Mouse (Mus musculus) midbrain, embryonic 14.5 days (tissue): ENCODE data around the gene Camk1d. TPM values are rescaled to one million over a fixed set of nuclear protein-coding genes. Genes with fewer than 3 reads are reported as not detected.
"Not testable (repeated sequence)": the region's sequence is repeated elsewhere in the genome, so short reads cannot be mapped to it uniquely, and the experiment has no call there.

Experiments used
- ATAC-seq: fragments of 200-750 bp; cut with Nextera tagmentation; 2 replicates; pipeline ENCODE4 v1.8.0; 2017; ENCODE audit warnings: moderate number of reproducible peaks, moderate library complexity; ENCODE audit not compliant: low FRiP score, low TSS enrichment
- DNase-seq: peaks from one replicate; pipeline ENCODE4 v3.0.0-alpha.2; 2015
- H3K27ac ChIP-seq: fragments of 300-500 bp; sonication (generic); replicated peaks from 2 replicates; pipeline ENCODE4 v1.5.1; 2014; ENCODE audit warnings: mild to moderate bottlenecking, low read depth, low read length, moderate library complexity
- H3K27me3 ChIP-seq: fragments of 300-500 bp; sonication (generic); 2 replicates; pipeline ENCODE4 v1.6.1; 2014; ENCODE audit warnings: low read length, control low read depth, mixed read lengths; ENCODE audit not compliant: control insufficient read depth, insufficient read depth
- H3K36me3 ChIP-seq: fragments of 300-500 bp; sonication (generic); 2 replicates; pipeline ENCODE4 v1.6.1; 2014; ENCODE audit warnings: low read length, control low read depth; ENCODE audit not compliant: control insufficient read depth, insufficient read depth
- H3K4me1 ChIP-seq: fragments of 300-500 bp; sonication (generic); 2 replicates; pipeline ENCODE4 v1.6.1; 2014; ENCODE audit warnings: mild to moderate bottlenecking, antibody characterized with exemption, low read length, control low read depth; ENCODE audit not compliant: control insufficient read depth, insufficient read depth
- H3K4me2 ChIP-seq: fragments of 300-500 bp; sonication (generic); 2 replicates; pipeline ENCODE4 v1.6.1; 2014; ENCODE audit warnings: mild to moderate bottlenecking, low read length, moderate library complexity
- H3K4me3 ChIP-seq: fragments of 300-500 bp; sonication (generic); replicated peaks from 2 replicates; pipeline ENCODE4 v1.5.1; 2014; ENCODE audit warnings: low read depth, low read length
- H3K9ac ChIP-seq: fragments of 300-500 bp; sonication (generic); replicated peaks from 2 replicates; pipeline ENCODE4 v1.6.1; 2014; ENCODE audit warnings: mild to moderate bottlenecking, low read length, moderate library complexity
- H3K9me3 ChIP-seq: fragments of 300-500 bp; sonication (generic); 2 replicates; pipeline ENCODE4 v1.6.1; 2016; ENCODE audit warnings: low read length, control low read depth, mixed read lengths; ENCODE audit not compliant: control insufficient read depth
- WGBS: fragments of 180-500 bp; shearing (Covaris S2); extraction: QIAGEN DNeasy Blood & Tissue Kit; methylation state at CpG from one replicate; pipeline ENCODE4 v1.1.7; 2014; 5-methylcytosine and 5-hydroxymethylcytosine counted together
- polyA plus RNA-seq: library from polyadenylated mRNA; unstranded; fragments of >200 nt; fragmentation: Nextera tagmentation; extraction: Ambion mirVana; gene quantifications from 2 replicates; pipeline ENCODE4 v1.2.1, GENCODE M21; 2014

Gene Camk1d
- polyA plus RNA-seq, 1 experiment from 2014 or later, result 6.0 TPM

DNA sequence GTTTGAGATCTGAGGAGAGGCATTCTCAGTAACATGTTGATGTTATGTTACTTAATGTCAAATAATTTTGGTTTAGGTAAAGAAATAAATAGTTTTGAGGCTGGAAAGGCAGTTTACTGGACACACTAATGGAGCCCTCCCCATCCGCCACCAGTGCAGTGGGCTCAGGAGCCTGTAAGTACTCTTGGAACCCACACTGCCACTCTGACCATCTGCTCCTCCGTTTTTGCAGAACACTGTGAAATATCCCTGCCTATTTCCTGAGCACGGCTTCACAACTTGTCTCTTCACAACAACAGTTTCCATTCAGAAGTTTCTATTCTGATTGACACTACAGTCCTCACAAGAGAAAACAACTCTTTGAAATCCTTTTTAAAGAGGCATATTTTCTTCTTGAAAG, 173.4 kb downstream of the Camk1d start:
- H3K27me3 ChIP-seq, result no peaks in the 10 kb centered on the region
- no peak overlapping the region for H3K4me3 ChIP-seq
- H3K4me2 ChIP-seq, result no peak overlapping the region
- no peaks in the 10 kb centered on the region for H3K4me1 ChIP-seq
- DNase-seq, result no peak
- ATAC-seq, result no peak
- H3K27ac ChIP-seq, result no peak overlapping the region
- no peak overlapping the region for H3K9ac ChIP-seq
- no peaks in the 10 kb centered on the region for H3K36me3 ChIP-seq
- 83% methylated on average over 3 of the region's 3 CpGs for WGBS
- H3K9me3 ChIP-seq, result no peaks in the 10 kb centered on the region

DNA sequence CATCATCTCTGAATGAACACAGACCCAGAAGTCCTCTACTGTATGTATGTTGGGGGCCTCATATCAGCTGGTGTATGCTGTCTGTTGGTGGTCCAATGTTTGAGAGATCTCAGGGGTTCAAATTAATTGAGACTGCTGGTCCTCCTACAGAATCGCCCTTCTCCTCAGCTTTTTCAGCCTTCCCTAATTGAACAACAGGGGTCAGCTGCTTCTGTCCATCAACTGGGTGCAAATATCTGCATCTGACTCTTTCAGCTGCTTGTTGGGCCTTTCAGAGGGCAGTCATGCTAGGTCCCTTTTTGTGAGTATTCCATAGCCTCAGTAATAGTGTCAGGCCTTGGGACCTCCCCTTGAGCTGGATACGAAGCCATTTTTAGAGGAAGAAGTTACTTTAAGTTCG, 174.4 kb downstream of the Camk1d start:
- not testable (repeated sequence) for ATAC-seq, H3K4me3 ChIP-seq, H3K36me3 ChIP-seq, H3K4me1 ChIP-seq, H3K9me3 ChIP-seq, H3K9ac ChIP-seq, H3K27ac ChIP-seq, DNase-seq, H3K4me2 ChIP-seq, H3K27me3 ChIP-seq
- whole genome bisulfite sequencing, result 76% methylated on average over 3 of the region's 3 CpGs

DNA sequence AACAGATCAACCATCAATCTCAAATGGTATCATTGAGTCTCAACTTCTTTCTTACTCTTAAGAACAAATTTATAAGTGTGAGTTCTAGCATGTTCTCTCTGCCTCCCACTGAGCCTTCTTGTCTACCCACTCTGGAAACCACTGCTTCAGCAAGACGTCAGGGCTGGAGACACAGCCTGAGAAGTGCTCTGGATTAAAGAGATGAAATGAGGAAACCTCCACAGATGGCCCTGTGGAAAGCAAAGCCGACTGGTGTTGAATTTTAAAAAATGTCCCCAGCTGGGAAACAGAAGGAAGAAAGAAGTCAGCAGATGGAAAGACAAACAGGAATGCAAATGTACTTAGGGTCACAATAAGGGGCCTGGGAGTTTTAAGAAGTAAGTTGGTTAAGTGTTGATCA, 180.4 kb downstream of the Camk1d start:
- H3K4me2 ChIP-seq, result no peak overlapping the region
- H3K4me1 ChIP-seq, result no peaks in the 10 kb centered on the region
- no peaks in the 10 kb centered on the region for H3K36me3 ChIP-seq
- 45% methylated on average over 2 of the region's 2 CpGs for WGBS
- H3K9me3 ChIP-seq, result no peaks in the 10 kb centered on the region
- no peak overlapping the region for H3K27ac ChIP-seq
- no peaks in the 10 kb centered on the region for H3K27me3 ChIP-seq
- DNase-seq (no peak), ATAC-seq (no peak)
- H3K9ac ChIP-seq, result no peak overlapping the region
- no peak overlapping the region for H3K4me3 ChIP-seq

DNA sequence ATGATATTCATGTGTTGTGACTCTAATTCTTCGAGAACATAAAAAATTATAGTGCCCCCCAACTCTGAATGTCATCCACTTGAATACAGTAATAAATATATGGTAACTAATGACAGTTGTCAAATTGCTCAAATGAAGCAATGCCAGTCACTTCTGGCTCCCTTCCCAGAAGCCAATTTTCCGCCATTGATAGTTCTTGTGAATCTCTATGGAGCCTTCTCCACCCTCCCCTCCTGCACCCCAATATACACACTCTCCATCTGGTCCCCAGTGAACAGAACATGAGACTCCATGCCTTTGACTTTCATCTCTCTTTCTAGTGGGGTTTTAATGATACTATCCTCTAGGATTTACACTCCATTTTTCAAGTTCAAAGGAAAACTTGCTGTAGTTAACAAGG, 184.3 kb downstream of the Camk1d start:
- Histone ChIP-seq H3K27ac (no peak overlapping the region), H3K4me2 (no peak overlapping the region), H3K9me3 (no peaks in the 10 kb centered on the region), H3K9ac (no peak overlapping the region), H3K27me3 (no peaks in the 10 kb centered on the region), H3K4me3 (no peak overlapping the region), H3K4me1 (no peaks in the 10 kb centered on the region), H3K36me3 (no peaks in the 10 kb centered on the region)
- WGBS, result 87% methylated on average over 2 of the region's 2 CpGs
- no peak for ATAC-seq
- no peak for DNase-seq

GRCm38 (mm10) chr2:5519221-5519669, 195.1 kb downstream of the Camk1d start:
- H3K4me2 ChIP-seq, result no peak overlapping the region
- no peaks in the 10 kb centered on the region for H3K36me3 ChIP-seq
- H3K27me3 ChIP-seq, result no peaks in the 10 kb centered on the region
- 51% methylated on average over 8 of the region's 8 CpGs for WGBS
- no peaks in the 10 kb centered on the region for H3K9me3 ChIP-seq
- ATAC-seq, result no peak
- no peak overlapping the region for H3K4me3 ChIP-seq
- H3K27ac ChIP-seq, result no peak overlapping the region
- H3K9ac ChIP-seq, result no peak overlapping the region
- peak; percentile 11 for DNase-seq
- no peaks in the 10 kb centered on the region for H3K4me1 ChIP-seq

DNA sequence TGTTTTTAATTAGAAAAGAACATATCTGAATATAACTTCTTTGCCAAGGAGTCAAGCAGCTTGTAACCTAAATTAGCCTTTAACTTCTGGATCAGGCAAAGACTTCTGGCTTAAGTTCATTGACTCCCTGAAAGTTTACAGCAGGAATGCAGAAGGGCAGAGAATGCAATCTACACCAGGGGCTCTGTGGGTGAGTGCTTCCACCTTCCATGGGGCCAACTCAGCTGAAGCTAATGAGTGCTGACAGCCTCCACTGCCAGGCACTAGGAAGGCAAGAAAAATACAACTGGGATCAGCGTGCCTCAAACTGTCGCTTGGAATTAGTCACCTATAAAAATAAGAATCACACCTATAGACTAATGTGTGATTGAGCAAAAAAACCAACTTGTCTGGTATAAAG, 199.2 kb downstream of the Camk1d start:
- no peaks in the 10 kb centered on the region for H3K27me3 ChIP-seq
- no peak overlapping the region for H3K27ac ChIP-seq
- H3K9ac ChIP-seq, result no peak overlapping the region
- ATAC-seq (no peak), DNase-seq (no peak)
- WGBS, result 85% methylated on average over 2 of the region's 2 CpGs
- H3K4me2 ChIP-seq, result no peak overlapping the region
- H3K4me3 ChIP-seq, result no peak overlapping the region
- no peaks in the 10 kb centered on the region for H3K36me3 ChIP-seq
- H3K9me3 ChIP-seq, result no peaks in the 10 kb centered on the region
- H3K4me1 ChIP-seq, result no peaks in the 10 kb centered on the region

- WGBS, result 97% methylated on average over 5 of the region's 5 CpGs
- DNase-seq, result no peak
- no peaks in the 10 kb centered on the region for H3K36me3 ChIP-seq
- no peak overlapping the region for H3K27ac ChIP-seq
- ATAC-seq, result no peak
- no peak overlapping the region for H3K9ac ChIP-seq
- H3K9me3 ChIP-seq, result no peaks in the 10 kb centered on the region
- H3K4me1 ChIP-seq, result no peaks in the 10 kb centered on the region
- H3K4me2 ChIP-seq, result no peak overlapping the region
- no peaks in the 10 kb centered on the region for H3K27me3 ChIP-seq
- H3K4me3 ChIP-seq, result no peak overlapping the region
Observed at GRCm38 (mm10) chr2:5514095-5514494, 200.2 kb downstream of the Camk1d start.

GRCm38 (mm10) chr2:5513621-5514020, 200.7 kb downstream of the Camk1d start:
- Histone ChIP-seq H3K36me3 (no peaks in the 10 kb centered on the region), H3K4me2 (no peak overlapping the region), H3K4me3 (no peak overlapping the region), H3K27me3 (no peaks in the 10 kb centered on the region), H3K27ac (no peak overlapping the region), H3K9me3 (no peaks in the 10 kb centered on the region), H3K9ac (no peak overlapping the region), H3K4me1 (no peaks in the 10 kb centered on the region)
- ATAC-seq (no peak), DNase-seq (no peak)
- 93% methylated on average over 2 of the region's 2 CpGs for WGBS

- Histone ChIP-seq H3K4me3 (no peak overlapping the region), H3K4me2 (no peak overlapping the region), H3K9me3 (0 out of 2 replicates have a peak, but pooled peaks cover 4% of the 10 kb centered on the region), H3K4me1 (no peaks in the 10 kb centered on the region), H3K27ac (no peak overlapping the region), H3K36me3 (no peaks in the 10 kb centered on the region), H3K27me3 (no peaks in the 10 kb centered on the region), H3K9ac (no peak overlapping the region)
- ATAC-seq (no peak), DNase-seq (no peak)
- WGBS, result 96% methylated on average over 6 of the region's 6 CpGs
Observed at GRCm38 (mm10) chr2:5510042-5510441, 204.3 kb downstream of the Camk1d start.
